Mouse (Mus musculus) small intestine, adult 2 months (tissue): ENCODE data around the gene Ift81. TPM values are rescaled to one million over a fixed set of nuclear protein-coding genes. Genes with fewer than 3 reads are reported as not detected.
A peak's percentile ranks its signal among the peaks of the same experiment; 100 is the strongest.

Source experiments
- H3K27ac ChIP-seq: fragments of 200-500 bp; 2 replicates; pipeline ENCODE4 v1.5.1; 2012; ENCODE audit warnings: low read depth, low read length, control low read depth, inconsistent platforms; ENCODE audit not compliant: insufficient read depth
- H3K27me3 ChIP-seq: fragments of 200-500 bp; 2 replicates; pipeline ENCODE4 v1.6.1; 2012; ENCODE audit warnings: mild to moderate bottlenecking, moderate library complexity, low read length, inconsistent platforms; ENCODE audit not compliant: control insufficient read depth, insufficient read depth
- H3K36me3 ChIP-seq: fragments of 200-500 bp; 2 replicates; pipeline ENCODE4 v1.6.1; 2012; ENCODE audit warnings: mild to moderate bottlenecking, low read length, control low read depth, inconsistent platforms; ENCODE audit not compliant: control insufficient read depth, insufficient read depth
- H3K4me1 ChIP-seq: fragments of 200-500 bp; 2 replicates; pipeline ENCODE4 v1.6.1; 2012; ENCODE audit warnings: low read length, inconsistent platforms, mixed read lengths; ENCODE audit not compliant: control insufficient read depth, insufficient read depth, insufficient read length
- H3K4me3 ChIP-seq: fragments of 200-500 bp; 2 replicates; pipeline ENCODE4 v1.5.1; 2012; ENCODE audit warnings: low read depth, mild to moderate bottlenecking, control low read depth, inconsistent platforms, low read length, moderate library complexity
- CTCF ChIP-seq: fragments of 200-500 bp; IDR thresholded peaks from 2 replicates; pipeline ENCODE4 v1.5.1; 2012; ENCODE audit warnings: low read depth, mild to moderate bottlenecking, control low read depth, inconsistent platforms, low read length, moderate library complexity, mixed read lengths; ENCODE audit not compliant: insufficient replicate concordance, insufficient read length; ENCODE audit errors: extremely low read depth
- POLR2A ChIP-seq: fragments of 200-500 bp; IDR thresholded peaks from 2 replicates; pipeline ENCODE4 v1.6.1; 2012; ENCODE audit warnings: low read depth, mild to moderate bottlenecking, control low read depth, inconsistent platforms, low read length, moderate library complexity
- WGBS: fragments of 180-500 bp; shearing (Covaris S2); methylation state at CpG from one replicate; pipeline ENCODE4 v1.1.7; 2018; 5-methylcytosine and 5-hydroxymethylcytosine counted together
- polyA plus RNA-seq: library from polyadenylated mRNA; depleted of rRNA; stranded (reverse); fragments of >200 nt; gene quantifications from 2 replicates; pipeline ENCODE4 v1.2.3, GENCODE M21; 2012

The Ift81 gene
- polyA plus RNA-seq, 1 experiment, result 0.15 TPM

DNA sequence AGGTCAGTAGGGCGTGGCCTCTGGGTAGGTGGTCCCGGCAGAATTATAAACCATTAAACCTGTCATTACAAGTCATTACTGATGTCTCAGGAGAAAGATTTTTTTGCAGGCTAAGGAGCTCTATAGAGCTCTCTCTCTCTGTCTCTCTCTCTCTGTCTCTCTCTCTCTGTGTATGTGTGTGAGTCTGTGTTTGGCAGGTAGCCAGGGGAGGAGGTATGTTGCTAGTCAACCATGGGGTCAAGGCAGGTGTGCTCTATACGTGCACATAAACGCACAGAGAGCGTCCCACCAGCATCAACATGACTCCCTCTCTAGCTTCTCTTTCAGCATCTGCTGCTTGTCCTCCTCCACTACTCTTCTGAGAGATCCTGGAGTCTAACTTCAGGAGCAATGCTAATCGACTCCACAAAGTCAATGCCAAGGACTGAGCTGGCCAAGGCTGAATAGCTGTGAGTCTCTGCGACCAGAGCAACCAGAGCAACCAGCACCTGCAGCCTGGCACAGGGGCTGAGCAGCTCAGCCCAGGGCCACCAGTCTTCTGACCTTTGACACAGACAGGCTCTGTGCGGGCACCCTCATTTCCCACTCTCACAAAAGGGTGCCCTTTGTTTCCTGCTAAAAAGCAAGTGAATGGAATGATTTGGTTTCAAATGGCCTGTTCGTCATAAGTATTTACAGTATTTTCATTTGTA is 84.3 kb downstream of the Ift81 start:
- 24% methylated on average over 9 of the region's 9 CpGs for WGBS
- peaks cover 48% of the 10 kb centered on the region for H3K4me1 ChIP-seq
- no peaks in the 10 kb centered on the region for H3K27me3 ChIP-seq
- no peak overlapping the region for H3K4me3 ChIP-seq
- TF ChIP-seq CTCF (no peak), POLR2A (no peak)
- no peaks in the 10 kb centered on the region for H3K36me3 ChIP-seq
- peak overlapping the region; percentile 65; the same call in 1 of the 2 replicates for H3K27ac ChIP-seq

- TF ChIP-seq POLR2A (no peak), CTCF (no peak)
- Histone ChIP-seq H3K4me1 (peaks cover 56% of the 10 kb centered on the region), H3K36me3 (no peaks in the 10 kb centered on the region), H3K4me3 (no peak overlapping the region), H3K27ac (peak overlapping the region; percentile 65), H3K27me3 (no peaks in the 10 kb centered on the region)
- 19% methylated on average over 3 of the region's 3 CpGs for WGBS
Observed at GRCm38 (mm10) chr5:122529316-122529715, 85.0 kb downstream of the Ift81 start.

GRCm38 (mm10) chr5:122528591-122528990 is 85.7 kb downstream of the Ift81 start:
- no peaks in the 10 kb centered on the region for H3K36me3 ChIP-seq
- TF ChIP-seq CTCF (no peak), POLR2A (no peak)
- 64% methylated on average over 3 of the region's 3 CpGs for WGBS
- no peaks in the 10 kb centered on the region for H3K27me3 ChIP-seq
- no peak overlapping the region for H3K4me3 ChIP-seq
- H3K27ac ChIP-seq, result peak overlapping the region; percentile 65
- peaks cover 58% of the 10 kb centered on the region for H3K4me1 ChIP-seq

DNA sequence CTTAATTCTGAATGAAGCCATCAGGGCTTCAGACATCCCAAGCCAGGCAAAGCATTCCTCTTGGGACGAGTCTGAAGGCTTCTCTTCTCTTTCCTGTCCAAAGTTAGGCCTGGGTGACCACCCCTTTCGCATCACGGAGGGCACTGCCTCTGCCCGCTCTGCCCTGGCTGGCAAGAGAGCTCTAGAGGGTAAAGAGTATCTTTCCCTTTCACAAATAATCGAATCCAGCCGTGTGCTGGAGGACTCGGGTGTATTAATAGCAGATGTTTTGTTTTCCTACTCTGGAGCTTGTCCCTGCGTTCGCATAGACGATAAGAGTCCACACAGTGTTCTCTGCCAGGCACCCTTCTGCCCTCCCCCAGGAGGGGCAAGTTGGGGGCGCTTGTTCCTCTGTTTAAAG is 86.6 kb downstream of the Ift81 start:
- 21% methylated on average over 11 of the region's 11 CpGs for WGBS
- no peaks in the 10 kb centered on the region for H3K27me3 ChIP-seq
- TF ChIP-seq POLR2A (no peak), CTCF (no peak)
- H3K36me3 ChIP-seq, result no peaks in the 10 kb centered on the region
- H3K4me3 ChIP-seq, result no peak overlapping the region
- H3K4me1 ChIP-seq, result peaks cover 58% of the 10 kb centered on the region
- peak overlapping the region; percentile 42; the same call in 1 of the 2 replicates for H3K27ac ChIP-seq

- 26% methylated on average over 15 of the region's 15 CpGs for WGBS
- Histone ChIP-seq H3K4me1 (peaks cover 58% of the 10 kb centered on the region), H3K4me3 (0 out of 2 replicates have a peak overlapping the region, but pooled peaks have one; percentile 6), H3K36me3 (no peaks in the 10 kb centered on the region), H3K27me3 (no peaks in the 10 kb centered on the region), H3K27ac (peak overlapping the region; percentile 94)
- TF ChIP-seq POLR2A, result peak; percentile 73; the same call in 1 of the 2 replicates
- TF ChIP-seq CTCF, result no peak
Observed at GRCm38 (mm10) chr5:122526878-122527730, 87.2 kb downstream of the Ift81 start.

DNA sequence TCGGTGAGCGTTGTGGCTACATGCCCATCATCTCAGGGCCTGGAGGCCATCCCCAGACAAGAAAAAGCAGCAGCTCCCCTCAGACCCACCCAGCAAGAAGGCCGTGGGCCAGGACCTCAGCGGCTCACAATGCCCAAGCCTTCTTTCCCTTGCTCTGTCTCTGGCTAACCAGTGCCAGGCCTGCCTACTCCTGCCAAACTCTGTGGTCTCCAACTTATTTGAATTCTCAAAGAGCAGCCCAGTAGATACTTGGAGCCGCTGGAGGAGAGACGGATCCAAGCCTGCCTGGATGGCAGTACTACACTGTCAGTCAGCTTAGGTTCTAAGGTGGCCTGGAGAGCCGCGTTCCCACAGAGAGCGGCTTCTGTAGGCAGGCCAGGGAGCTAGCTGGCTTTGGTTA is 87.9 kb downstream of the Ift81 start:
- WGBS, result 48% methylated on average over 9 of the region's 9 CpGs
- Histone ChIP-seq H3K27me3 (no peaks in the 10 kb centered on the region), H3K27ac (peak overlapping the region; percentile 94), H3K36me3 (no peaks in the 10 kb centered on the region), H3K4me3 (no peak overlapping the region), H3K4me1 (peaks cover 58% of the 10 kb centered on the region)
- TF ChIP-seq POLR2A (no peak), CTCF (no peak)
